In the genomic region with DNA sequence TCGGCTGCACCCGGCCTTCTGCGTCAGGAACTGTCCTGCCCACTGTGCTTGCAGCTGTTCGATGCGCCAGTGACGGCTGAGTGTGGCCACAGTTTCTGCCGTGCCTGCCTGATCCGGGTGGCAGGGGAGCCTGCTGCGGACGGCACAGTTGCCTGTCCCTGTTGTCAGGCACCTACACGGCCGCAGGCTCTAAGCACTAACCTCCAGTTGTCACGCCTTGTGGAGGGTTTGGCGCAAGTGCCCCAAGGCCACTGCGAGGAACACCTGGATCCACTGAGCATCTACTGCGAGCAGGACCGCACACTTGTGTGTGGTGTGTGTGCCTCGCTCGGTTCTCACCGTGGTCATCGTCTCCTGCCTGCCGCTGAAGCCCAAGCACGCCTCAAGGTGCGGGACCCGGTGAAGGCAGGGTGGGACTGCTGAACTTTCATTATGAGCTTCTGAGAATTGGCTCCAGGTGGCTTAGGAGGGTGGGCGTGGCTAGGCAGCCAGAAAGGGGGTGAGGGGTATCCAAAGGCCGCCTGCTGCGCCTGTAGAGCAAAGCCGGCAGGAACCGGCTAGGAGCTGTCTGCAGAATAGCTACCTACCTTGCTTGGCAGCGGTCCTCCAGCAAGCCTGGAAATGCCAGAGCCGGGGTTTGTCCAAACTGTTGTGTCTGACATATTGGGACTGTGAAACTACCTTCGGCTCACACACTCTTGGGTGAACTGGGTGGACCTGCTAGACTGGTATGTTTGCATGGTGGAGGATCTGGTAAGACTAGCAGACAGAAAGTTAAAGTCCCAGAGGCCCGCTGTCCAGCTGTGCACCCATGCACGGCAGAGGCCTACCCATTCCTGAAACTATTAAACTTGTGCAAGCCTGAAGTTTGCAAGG, we compare ENCODE assay signal across 8 mouse cellular contexts. TPM values are rescaled to one million over a fixed set of nuclear protein-coding genes. Genes with fewer than 3 reads are reported as not detected.
DNase-seq lines count a peak whose midpoint lies in the region; ATAC-seq and TF ChIP-seq lines count a peak whose summit lies in the region.
"Had no signal": no experiment of that assay in that cellular context is flagged by ENCODE, and none has a peak within 500 bp of the region (broad histone marks: within the 10 kb centered on the region; RNA-seq: fewer than 3 reads in every experiment).

No protein-coding gene starts in this region.

- no peak overlapping the region for H3K9ac ChIP-seq in hindbrain, postnatal 0 days (replicated peaks; ENCODE audit: low read length)
- H3K9ac ChIP-seq in liver, embryonic 13.5 days: no peak overlapping the region
- 0 out of 2 replicates have a peak overlapping the region, but pooled peaks have one; percentile 7 for H3K9ac ChIP-seq in stomach, embryonic 15.5 days

- no peaks in the 10 kb centered on the region for H3K27me3 ChIP-seq in hindbrain, postnatal 0 days (ENCODE audit: insufficient read depth, low read length)
- peaks cover 13% of the 10 kb centered on the region; the same call in 1 of the 2 replicates for H3K27me3 ChIP-seq in liver, embryonic 13.5 days
- no peaks in the 10 kb centered on the region for H3K27me3 ChIP-seq in stomach, embryonic 15.5 days (replicated peaks)

- H3K4me1 ChIP-seq in hindbrain, postnatal 0 days (ENCODE audit: insufficient read depth, low read length): no peaks in the 10 kb centered on the region
- H3K4me1 ChIP-seq in liver, embryonic 13.5 days (replicated peaks): 0 out of 2 replicates have a peak, but pooled peaks cover 11% of the 10 kb centered on the region
- peaks cover under 1% of the 10 kb centered on the region; the same call in 1 of the 2 replicates for H3K4me1 ChIP-seq in stomach, embryonic 15.5 days

- peak; percentile 67 for DNase-seq in gastrocnemius, adult 18-20 months (ENCODE audit: low spot score)
- no peak for DNase-seq in hindbrain, postnatal 0 days (ENCODE audit: low spot score)
- no peak for DNase-seq in liver, embryonic 13.5 days
- DNase-seq in left cerebral cortex, adult 9 months (ENCODE audit: low spot score in 2 of 2): no peak
- DNase-seq in left cerebral cortex, postnatal 14 days (ENCODE audit: low spot score in 2 of 2): no peak

- intact Hi-C loops in left cerebral cortex, postnatal 14 days (cut with DNase I): loop anchor here (10.0 kb wide), 1 partner anchor 200 kb away; the partner anchor contains the start of gene Cox6a2

- TF ChIP-seq CTCF in hindbrain, postnatal 0 days (IDR thresholded peaks at IDR 0.05; ENCODE audit: low read depth): no peak

- no peaks in the 10 kb centered on the region for H3K36me3 ChIP-seq in hindbrain, postnatal 0 days (ENCODE audit: insufficient read depth, low read length)
- H3K36me3 ChIP-seq in liver, embryonic 13.5 days: no peaks in the 10 kb centered on the region
- no peaks in the 10 kb centered on the region for H3K36me3 ChIP-seq in stomach, embryonic 15.5 days

- H3K27ac ChIP-seq in hindbrain, postnatal 0 days: no peak overlapping the region
- H3K27ac ChIP-seq in liver, embryonic 13.5 days: no peak overlapping the region
- H3K27ac ChIP-seq in stomach, embryonic 15.5 days: peak overlapping the region; percentile 84

- H3K9me3 ChIP-seq in hindbrain, postnatal 0 days (ENCODE audit: low read length): no peaks in the 10 kb centered on the region
- no peaks in the 10 kb centered on the region for H3K9me3 ChIP-seq in liver, embryonic 13.5 days (replicated peaks)
- H3K9me3 ChIP-seq in stomach, embryonic 15.5 days: no peaks in the 10 kb centered on the region

- 0 out of 2 replicates have a peak overlapping the region, but pooled peaks have one; percentile 16 for H3K4me2 ChIP-seq in hindbrain, postnatal 0 days (ENCODE audit: low read depth, low read length)
- H3K4me2 ChIP-seq in liver, embryonic 13.5 days: 0 out of 2 replicates have a peak overlapping the region, but pooled peaks have one; percentile 10
- H3K4me2 ChIP-seq in stomach, embryonic 15.5 days: peak overlapping the region; percentile 50

- no peak overlapping the region for H3K4me3 ChIP-seq in hindbrain, postnatal 0 days (ENCODE audit: low read length)
- no peak overlapping the region for H3K4me3 ChIP-seq in liver, embryonic 13.5 days (replicated peaks)
- peak overlapping the region; percentile 20 for H3K4me3 ChIP-seq in stomach, embryonic 15.5 days (replicated peaks)

- peak; percentile 31 for ATAC-seq in common myeloid progenitor, adult 5-6 weeks (replicated peaks; ENCODE audit: low read depth, poor library complexity, severe bottlenecking)
- peak; percentile 42; the same call in 1 of the 2 replicates for ATAC-seq in hindbrain, postnatal 0 days
- no peak for ATAC-seq in liver, embryonic 13.5 days (ENCODE audit: low read depth)
- peak; percentile 77 for ATAC-seq in stomach, embryonic 15.5 days (ENCODE audit: insufficient read depth, low FRiP score, low read depth)

- 30% methylated on average over 35 of the region's 35 CpGs for WGBS in hindbrain, postnatal 0 days
- 54% methylated on average over 35 of the region's 35 CpGs for WGBS in liver, embryonic 13.5 days (ENCODE audit: insufficient replicate concordance)
- WGBS in stomach, embryonic 15.5 days: 23% methylated on average over 35 of the region's 35 CpGs

RNA-seq across cellular contexts. Expression of gene Trim72, which starts 1.0 kb away (rescaled TPM):
- total RNA-seq in common myeloid progenitor, adult 5-6 weeks (2017): not detected in 2 replicates
- total RNA-seq in gastrocnemius, adult 18-20 months (2021): 100 to 1,000 TPM; 195 to 222 TPM
- 0.37 and 1.4 TPM in 2 replicates for total RNA-seq in hindbrain, postnatal 0 days (2014; rRNA removed)
- not detected in 2 replicates for polyA plus RNA-seq in hindbrain, postnatal 0 days (2015; fragmentation: Nextera tagmentation; extraction: Ambion mirVana)
- polyA plus RNA-seq in liver, embryonic 13.5 days (2015; fragmentation: Nextera tagmentation; extraction: Ambion mirVana): not detected in 2 replicates
- polyA plus RNA-seq in stomach, embryonic 15.5 days (2015; fragmentation: Nextera tagmentation; extraction: Ambion mirVana): 0.09 and 0.41 TPM in 2 replicates
- under 1 TPM; 0.64 to 0.97 TPM for total RNA-seq in left cerebral cortex, postnatal 14 days (2021)
- polyA plus RNA-seq: neural tube, embryonic 14.5 days had no signal

RNA-seq across cellular contexts. Expression of gene Pycard, which starts 11.1 kb away (rescaled TPM):
- total RNA-seq in common myeloid progenitor, adult 5-6 weeks (2017): 19.8 and 27.3 TPM in 2 replicates
- total RNA-seq in gastrocnemius, adult 18-20 months (2021): under 1 TPM; 0.16 to 0.55 TPM
- total RNA-seq in hindbrain, postnatal 0 days (2014; rRNA removed): 12.1 and 12.7 TPM in 2 replicates
- polyA plus RNA-seq in hindbrain, postnatal 0 days (2015; fragmentation: Nextera tagmentation; extraction: Ambion mirVana): 9.3 and 10.7 TPM in 2 replicates
- polyA plus RNA-seq in liver, embryonic 13.5 days (2015; fragmentation: Nextera tagmentation; extraction: Ambion mirVana): 23.7 and 31.2 TPM in 2 replicates
- polyA plus RNA-seq in stomach, embryonic 15.5 days (2015; fragmentation: Nextera tagmentation; extraction: Ambion mirVana): 177 and 185 TPM in 2 replicates
- 1 to 10 TPM; 2.2 to 3.7 TPM for total RNA-seq in left cerebral cortex, postnatal 14 days (2021)

RNA-seq across cellular contexts. Expression of gene Fus, which starts 37.5 kb away (rescaled TPM):
- 79.4 and 108 TPM in 2 replicates for total RNA-seq in common myeloid progenitor, adult 5-6 weeks (2017)
- 10 to 100 TPM; 83.3 to 92.1 TPM for total RNA-seq in gastrocnemius, adult 18-20 months (2021)
- 34.4 and 45.0 TPM in 2 replicates for total RNA-seq in hindbrain, postnatal 0 days (2014; rRNA removed)
- polyA plus RNA-seq in hindbrain, postnatal 0 days (2015; fragmentation: Nextera tagmentation; extraction: Ambion mirVana): 281 and 299 TPM in 2 replicates
- 160 and 170 TPM in 2 replicates for polyA plus RNA-seq in liver, embryonic 13.5 days (2015; fragmentation: Nextera tagmentation; extraction: Ambion mirVana)
- polyA plus RNA-seq in stomach, embryonic 15.5 days (2015; fragmentation: Nextera tagmentation; extraction: Ambion mirVana): 367 and 393 TPM in 2 replicates
- total RNA-seq in left cerebral cortex, postnatal 14 days (2021): 100 to 1,000 TPM; 313 to 324 TPM

RNA-seq across cellular contexts. Expression of gene Itgam, which starts 57.7 kb away (rescaled TPM):
- total RNA-seq in common myeloid progenitor, adult 5-6 weeks (2017): 10.8 and 12.8 TPM in 2 replicates
- total RNA-seq in gastrocnemius, adult 18-20 months (2021): 1 to 10 TPM; 1.2 to 1.8 TPM
- 2.6 and 3.2 TPM in 2 replicates for total RNA-seq in hindbrain, postnatal 0 days (2014; rRNA removed)
- polyA plus RNA-seq in hindbrain, postnatal 0 days (2015; fragmentation: Nextera tagmentation; extraction: Ambion mirVana): 1.2 and 1.3 TPM in 2 replicates
- 1.8 TPM in 2 replicates for polyA plus RNA-seq in liver, embryonic 13.5 days (2015; fragmentation: Nextera tagmentation; extraction: Ambion mirVana)
- polyA plus RNA-seq in stomach, embryonic 15.5 days (2015; fragmentation: Nextera tagmentation; extraction: Ambion mirVana): 3.5 and 3.6 TPM in 2 replicates
- total RNA-seq in left cerebral cortex, postnatal 14 days (2021): 10 to 100 TPM; 10.9 to 11.6 TPM

RNA-seq across cellular contexts. Expression of gene Gm49368, which starts 57.8 kb away (rescaled TPM):
- not detected in 2 replicates for total RNA-seq in common myeloid progenitor, adult 5-6 weeks (2017)
- total RNA-seq in gastrocnemius, adult 18-20 months (2021): not detected
- not detected in 2 replicates for total RNA-seq in hindbrain, postnatal 0 days (2014; rRNA removed)
- not detected in 2 replicates for polyA plus RNA-seq in hindbrain, postnatal 0 days (2015; fragmentation: Nextera tagmentation; extraction: Ambion mirVana)
- polyA plus RNA-seq in liver, embryonic 13.5 days (2015; fragmentation: Nextera tagmentation; extraction: Ambion mirVana): not detected in 2 replicates
- polyA plus RNA-seq in stomach, embryonic 15.5 days (2015; fragmentation: Nextera tagmentation; extraction: Ambion mirVana): not detected in 2 replicates
- total RNA-seq in left cerebral cortex, postnatal 14 days (2021): under 1 TPM in 1 of 2 experiments, not detected in 1; 0.08 TPM
- polyA plus RNA-seq: neural tube, embryonic 14.5 days had no signal

Comparison
In these comparisons a context has a peak if more than half of its experiments do, and no peak if none do; other contexts are left out.
1. RNA of gene Trim72, which starts 1.0 kb away (total RNA-seq): 195 to 222 TPM in gastrocnemius, adult 18-20 months; 0.64 to 0.97 TPM in left cerebral cortex, postnatal 14 days, 0.37 to 1.4 TPM in hindbrain, postnatal 0 days and not detected in common myeloid progenitor, adult 5-6 weeks; every median in the first group is over 10 times any median in the second.
2. Peak in every context shown above with its lines, with median percentiles within 50 percentile points of each other: H3K4me2 ChIP-seq.